Comparison of ENCODE assay signal across 24 mouse cellular contexts in the genomic region with DNA sequence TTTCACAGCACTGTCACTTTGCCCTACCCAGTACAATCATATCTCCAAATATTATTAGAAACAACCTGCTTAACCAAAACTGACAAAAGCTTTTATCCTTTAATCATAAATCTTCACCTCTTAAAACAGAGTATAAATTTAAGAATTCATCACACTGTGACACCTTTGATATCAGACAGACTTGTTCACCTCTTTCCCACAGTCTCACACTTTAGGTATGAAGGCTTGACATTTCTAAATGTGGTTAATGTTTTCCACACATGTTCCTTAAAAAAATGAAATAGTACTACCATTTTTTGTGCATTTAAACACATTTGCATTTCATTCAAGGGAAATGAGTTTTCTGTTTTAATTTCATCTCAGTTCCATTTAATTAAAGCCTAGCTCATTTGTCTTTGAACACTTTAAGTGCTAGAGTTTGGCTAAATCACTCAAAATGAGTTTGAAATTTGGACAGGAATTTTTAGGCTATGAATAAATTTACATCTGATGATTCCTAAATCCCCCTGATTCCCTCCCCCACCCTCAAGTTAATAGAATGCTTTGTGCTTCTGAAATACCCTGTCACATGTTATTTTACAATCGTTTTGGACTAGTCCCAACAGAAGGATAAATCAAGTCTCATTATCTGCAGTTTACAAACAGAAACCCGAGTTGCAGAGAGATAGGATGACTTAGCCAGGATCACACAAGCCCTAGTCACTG.
DNase-seq lines count a peak whose midpoint lies in the region; ATAC-seq and TF ChIP-seq lines count a peak whose summit lies in the region.
"Had no signal": no experiment of that assay in that cellular context is flagged by ENCODE, and none has a peak within 500 bp of the region (broad histone marks: within the 10 kb centered on the region; RNA-seq: fewer than 3 reads in every experiment).

No protein-coding gene starts in this region.

- no peak overlapping the region for H3K4me2 ChIP-seq in forebrain, embryonic 13.5 days
- H3K4me2 ChIP-seq in forebrain, embryonic 12.5 days: no peak overlapping the region
- no peak overlapping the region for H3K4me2 ChIP-seq in lung, embryonic 14.5 days
- no peak overlapping the region for H3K4me2 ChIP-seq in forebrain, embryonic 16.5 days (ENCODE audit: low read length)
- H3K4me2 ChIP-seq: embryonic facial prominence, embryonic 13.5 days; heart, embryonic 11.5 days; hindbrain, embryonic 12.5 days; hindbrain, embryonic 15.5 days had no signal

- H3K36me3 ChIP-seq in forebrain, embryonic 13.5 days (ENCODE audit: poor library complexity, severe bottlenecking): no peaks in the 10 kb centered on the region
- no peaks in the 10 kb centered on the region for H3K36me3 ChIP-seq in forebrain, embryonic 12.5 days (replicated peaks)
- no peaks in the 10 kb centered on the region for H3K36me3 ChIP-seq in lung, embryonic 14.5 days (ENCODE audit: insufficient read depth)
- no peaks in the 10 kb centered on the region for H3K36me3 ChIP-seq in forebrain, embryonic 16.5 days (ENCODE audit: control insufficient read depth, insufficient read depth)
- H3K36me3 ChIP-seq: embryonic facial prominence, embryonic 10.5 days; embryonic facial prominence, embryonic 13.5 days; hindbrain, embryonic 12.5 days; hindbrain, embryonic 15.5 days had no signal

- no peak overlapping the region for H3K4me3 ChIP-seq in forebrain, embryonic 13.5 days
- H3K4me3 ChIP-seq in forebrain, embryonic 12.5 days (replicated peaks): no peak overlapping the region
- no peak overlapping the region for H3K4me3 ChIP-seq in lung, embryonic 14.5 days (ENCODE audit: low read depth, low read length)
- no peak overlapping the region for H3K4me3 ChIP-seq in forebrain, embryonic 16.5 days (replicated peaks; ENCODE audit: low read length)
- H3K4me3 ChIP-seq: embryonic facial prominence, embryonic 10.5 days; embryonic facial prominence, embryonic 13.5 days; erythroblast, embryonic 14.5 days; gastrocnemius, adult 2 months; hindbrain, embryonic 12.5 days; hindbrain, embryonic 15.5 days had no signal

- no peak overlapping the region for H3K9ac ChIP-seq in forebrain, embryonic 13.5 days
- H3K9ac ChIP-seq in forebrain, embryonic 12.5 days: no peak overlapping the region
- no peak overlapping the region for H3K9ac ChIP-seq in lung, embryonic 14.5 days
- no peak overlapping the region for H3K9ac ChIP-seq in forebrain, embryonic 16.5 days (replicated peaks; ENCODE audit: low read depth, low read length)
- H3K9ac ChIP-seq: embryonic facial prominence, embryonic 13.5 days; hindbrain, embryonic 12.5 days; hindbrain, embryonic 15.5 days had no signal

- H3K27me3 ChIP-seq in forebrain, embryonic 13.5 days: no peaks in the 10 kb centered on the region
- no peaks in the 10 kb centered on the region for H3K27me3 ChIP-seq in forebrain, embryonic 12.5 days
- H3K27me3 ChIP-seq in lung, embryonic 14.5 days (ENCODE audit: insufficient read depth, low read length): no peaks in the 10 kb centered on the region
- H3K27me3 ChIP-seq in forebrain, embryonic 16.5 days (replicated peaks; ENCODE audit: control insufficient read depth, insufficient read depth, low read length): no peaks in the 10 kb centered on the region
- H3K27me3 ChIP-seq: embryonic facial prominence, embryonic 13.5 days; hindbrain, embryonic 12.5 days; hindbrain, embryonic 15.5 days had no signal

- ATAC-seq in forebrain, embryonic 13.5 days: peak; percentile 53; the same call in 1 of the 2 replicates
- ATAC-seq in forebrain, embryonic 12.5 days (ENCODE audit: low FRiP score): no peak
- ATAC-seq in lung, embryonic 14.5 days (ENCODE audit: insufficient read depth): no peak
- ATAC-seq in forebrain, embryonic 16.5 days: peak; percentile 79
- ATAC-seq: activated CD4-positive, CD25-positive, alpha-beta regulatory T cell, adult 4 months; intestine, postnatal 0 days had no signal

- H3K9me3 ChIP-seq in forebrain, embryonic 13.5 days (replicated peaks): no peaks in the 10 kb centered on the region
- no peaks in the 10 kb centered on the region for H3K9me3 ChIP-seq in forebrain, embryonic 12.5 days
- H3K9me3 ChIP-seq in lung, embryonic 14.5 days (ENCODE audit: low read depth, low read length): no peaks in the 10 kb centered on the region
- H3K9me3 ChIP-seq in forebrain, embryonic 16.5 days (ENCODE audit: control insufficient read depth, low read length): no peaks in the 10 kb centered on the region
- H3K9me3 ChIP-seq: embryonic facial prominence, embryonic 10.5 days; embryonic facial prominence, embryonic 13.5 days; hindbrain, embryonic 12.5 days; hindbrain, embryonic 15.5 days had no signal

- TF ChIP-seq CTCF in lung, embryonic 14.5 days (IDR thresholded peaks at IDR 0.05; ENCODE audit: low read depth): no peak

- no peaks in the 10 kb centered on the region for H3K4me1 ChIP-seq in forebrain, embryonic 13.5 days
- no peaks in the 10 kb centered on the region for H3K4me1 ChIP-seq in forebrain, embryonic 12.5 days
- no peaks in the 10 kb centered on the region for H3K4me1 ChIP-seq in lung, embryonic 14.5 days (ENCODE audit: insufficient read depth)
- H3K4me1 ChIP-seq in forebrain, embryonic 16.5 days (replicated peaks; ENCODE audit: control insufficient read depth, insufficient read depth, low read length): no peaks in the 10 kb centered on the region
- H3K4me1 ChIP-seq: embryonic facial prominence, embryonic 10.5 days; embryonic facial prominence, embryonic 13.5 days; hindbrain, embryonic 12.5 days; hindbrain, embryonic 15.5 days had no signal

- DNase-seq in lung, embryonic 14.5 days: peak; percentile 18
- DNase-seq in lung, postnatal 36 days: no peak
- DNase-seq in adrenal gland, adult 2 months: no peak
- DNase-seq: adrenal gland, postnatal 10 days; adrenal gland, postnatal 36 days; cerebellum, adult 11-12 months; cerebellum, adult 8-10 months; cerebellum, postnatal 10 days; cerebellum, postnatal 36 days; embryo, embryonic 11 days; gastrocnemius, adult 2 months; gastrocnemius, postnatal 14 days; heart, adult 11 months had no signal

- H3K27ac ChIP-seq in forebrain, embryonic 13.5 days: no peak overlapping the region
- H3K27ac ChIP-seq in forebrain, embryonic 12.5 days: no peak overlapping the region
- no peak overlapping the region for H3K27ac ChIP-seq in lung, embryonic 14.5 days (ENCODE audit: low read depth)
- 0 out of 2 replicates have a peak overlapping the region, but pooled peaks have one; percentile 42 for H3K27ac ChIP-seq in forebrain, embryonic 16.5 days (ENCODE audit: low read length)
- H3K27ac ChIP-seq: embryonic facial prominence, embryonic 10.5 days; embryonic facial prominence, embryonic 13.5 days; gastrocnemius, adult 2 months; hindbrain, embryonic 12.5 days; hindbrain, embryonic 15.5 days had no signal

- WGBS in forebrain, embryonic 13.5 days: 39% methylated on average over 2 of the region's 2 CpGs
- WGBS in forebrain, embryonic 12.5 days: 52% methylated on average over 2 of the region's 2 CpGs
- 23% methylated on average over 2 of the region's 2 CpGs for WGBS in lung, embryonic 14.5 days
- 16% methylated on average over 2 of the region's 2 CpGs for WGBS in forebrain, embryonic 16.5 days

Comparison
In these comparisons a context has a peak if more than half of its experiments do, and no peak if none do; other contexts are left out.
1. ATAC-seq: peak in forebrain, embryonic 13.5 days (single experiment) and forebrain, embryonic 16.5 days (single experiment); none in forebrain, embryonic 12.5 days (single experiment) and lung, embryonic 14.5 days (single experiment).